Mouse (Mus musculus) embryonic facial prominence, embryonic 13.5 days (tissue): ENCODE measurements at regions not wholly inside any gene's neighbourhood (a gene's known extent, or its start where the extent isn't known, plus 50 kb on each side); places are given as distances from the start of the nearest gene placed in this dataset.
"Not testable (repeated sequence)": the region's sequence is repeated elsewhere in the genome, so short reads cannot be mapped to it uniquely, and the experiment has no call there.

ENCODE experiments used
- ATAC-seq: fragments of 200-750 bp; cut with Nextera tagmentation; 2 replicates; pipeline ENCODE4 v1.8.0; 2017; ENCODE audit warnings: low read depth; ENCODE audit not compliant: insufficient number of reproducible peaks, insufficient read depth, low FRiP score, low TSS enrichment
- H3K27ac ChIP-seq: fragments of 300-500 bp; sonication (generic); 2 replicates; pipeline ENCODE4 v1.5.1; 2015; ENCODE audit warnings: moderate library complexity, mild to moderate bottlenecking, inconsistent platforms
- H3K27me3 ChIP-seq: fragments of 300-500 bp; sonication (generic); 2 replicates; pipeline ENCODE4 v1.6.1; 2015; ENCODE audit warnings: mild to moderate bottlenecking, inconsistent platforms
- H3K36me3 ChIP-seq: fragments of 300-500 bp; sonication (generic); 2 replicates; pipeline ENCODE4 v1.6.1; 2015; ENCODE audit warnings: mild to moderate bottlenecking, inconsistent platforms
- H3K4me1 ChIP-seq: fragments of 300-500 bp; sonication (generic); 2 replicates; pipeline ENCODE4 v1.6.1; 2015; ENCODE audit warnings: inconsistent platforms
- H3K4me2 ChIP-seq: fragments of 300-500 bp; sonication (generic); 2 replicates; pipeline ENCODE4 v1.6.1; 2015; ENCODE audit warnings: moderate library complexity, mild to moderate bottlenecking, inconsistent platforms
- H3K4me3 ChIP-seq: fragments of 300-500 bp; sonication (generic); 2 replicates; pipeline ENCODE4 v1.5.1; 2015; ENCODE audit warnings: mild to moderate bottlenecking, inconsistent platforms
- H3K9ac ChIP-seq: fragments of 300-500 bp; sonication (generic); 2 replicates; pipeline ENCODE4 v1.6.1; 2015; ENCODE audit warnings: mild to moderate bottlenecking, inconsistent platforms
- H3K9me3 ChIP-seq: fragments of 300-500 bp; sonication (generic); 2 replicates; pipeline ENCODE4 v1.6.1; 2016; ENCODE audit warnings: inconsistent platforms
- WGBS: fragments of 180-500 bp; shearing (Covaris S2); methylation state at CpG from one replicate; pipeline ENCODE4 v1.1.7; 2015; ENCODE audit warnings: mixed read lengths; 5-methylcytosine and 5-hydroxymethylcytosine counted together

GRCm38 (mm10) chr12:114583371-114583770 is 1039.7 kb downstream of the Adam6a start:
- H3K9me3 ChIP-seq: peaks cover 20% of the 10 kb centered on the region
- H3K27ac ChIP-seq: no peak overlapping the region
- H3K9ac ChIP-seq: no peak overlapping the region
- H3K27me3 ChIP-seq: no peaks in the 10 kb centered on the region
- no peak for ATAC-seq
- WGBS: 60% methylated on average over 1 of the region's 1 CpGs
- no peak overlapping the region for H3K4me3 ChIP-seq
- H3K4me1 ChIP-seq: no peaks in the 10 kb centered on the region
- no peak overlapping the region for H3K4me2 ChIP-seq
- H3K36me3 ChIP-seq: no peaks in the 10 kb centered on the region

- Histone ChIP-seq H3K4me1 (no peaks in the 10 kb centered on the region), H3K9me3 (peaks cover 21% of the 10 kb centered on the region), H3K4me2 (no peak overlapping the region), H3K36me3 (no peaks in the 10 kb centered on the region), H3K27me3 (no peaks in the 10 kb centered on the region), H3K4me3 (no peak overlapping the region), H3K27ac (no peak overlapping the region), H3K9ac (no peak overlapping the region)
- 76% methylated on average over 2 of the region's 2 CpGs for WGBS
- no peak for ATAC-seq
These were observed 1043.5 kb downstream of the Adam6a start for GRCm38 (mm10) chr12:114587227-114587626.

- Histone ChIP-seq H3K4me2 (no peak overlapping the region), H3K4me1 (no peaks in the 10 kb centered on the region), H3K27me3 (no peaks in the 10 kb centered on the region), H3K27ac (no peak overlapping the region), H3K4me3 (no peak overlapping the region), H3K36me3 (no peaks in the 10 kb centered on the region), H3K9me3 (peaks cover 13% of the 10 kb centered on the region; the same call in 1 of the 2 replicates), H3K9ac (no peak overlapping the region)
- 55% methylated on average over 1 of the region's 1 CpGs for WGBS
- ATAC-seq: no peak
These were observed 1054.0 kb downstream of the Adam6a start for GRCm38 (mm10) chr12:114597672-114598071.

DNA sequence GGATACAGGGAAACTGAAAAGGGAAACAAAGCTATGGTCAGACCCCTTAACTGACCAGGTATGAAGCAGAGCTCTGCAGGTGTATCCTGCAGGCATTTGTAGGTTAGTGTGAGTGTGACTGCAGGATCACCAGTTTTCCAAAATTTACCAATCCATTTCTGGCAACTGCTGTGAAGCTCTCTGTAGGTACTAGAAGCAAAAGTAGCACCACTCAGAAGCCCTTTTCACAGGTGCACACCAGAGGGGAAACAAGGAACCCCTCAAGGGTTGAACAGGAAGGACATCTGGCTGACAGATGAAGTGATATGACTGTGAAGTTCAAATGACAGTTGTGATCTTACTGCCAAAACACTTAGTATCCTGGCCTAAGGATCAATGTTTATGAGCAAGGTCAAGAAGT is 1065.5 kb downstream of the Adam6a start:
- no peaks in the 10 kb centered on the region for H3K4me1 ChIP-seq
- no peaks in the 10 kb centered on the region for H3K27me3 ChIP-seq
- ATAC-seq: no peak
- H3K4me3 ChIP-seq: no peak overlapping the region
- H3K4me2 ChIP-seq: no peak overlapping the region
- no peak overlapping the region for H3K9ac ChIP-seq
- no peaks in the 10 kb centered on the region for H3K36me3 ChIP-seq
- H3K9me3 ChIP-seq: peaks cover 15% of the 10 kb centered on the region
- no peak overlapping the region for H3K27ac ChIP-seq

DNA sequence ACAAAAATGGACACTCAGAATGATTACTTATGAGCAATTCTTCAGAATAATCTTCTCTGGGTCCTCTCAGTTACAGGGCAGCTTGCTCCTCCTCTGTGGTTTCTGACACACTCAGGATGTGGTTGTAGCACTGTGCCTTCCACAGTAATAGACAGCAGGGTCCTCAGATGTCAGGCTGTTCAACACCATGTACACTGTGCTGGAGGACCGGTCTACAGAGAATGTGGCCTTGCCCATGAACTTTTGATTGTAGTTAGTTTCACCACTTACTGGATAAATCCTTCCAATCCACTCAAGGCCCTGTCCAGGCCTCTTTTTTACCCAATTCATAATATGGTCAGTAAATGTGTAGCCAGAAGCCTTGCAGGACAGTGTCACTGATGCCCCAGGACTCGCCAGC is 1068.4 kb downstream of the Adam6a start:
- WGBS: 66% methylated on average over 2 of the region's 2 CpGs
- H3K9ac ChIP-seq: no peak overlapping the region
- no peaks in the 10 kb centered on the region for H3K4me1 ChIP-seq
- no peak overlapping the region for H3K27ac ChIP-seq
- H3K4me3 ChIP-seq: no peak overlapping the region
- H3K4me2 ChIP-seq: no peak overlapping the region
- H3K27me3 ChIP-seq: no peaks in the 10 kb centered on the region
- ATAC-seq: no peak
- peaks cover 21% of the 10 kb centered on the region for H3K9me3 ChIP-seq
- H3K36me3 ChIP-seq: no peaks in the 10 kb centered on the region

DNA sequence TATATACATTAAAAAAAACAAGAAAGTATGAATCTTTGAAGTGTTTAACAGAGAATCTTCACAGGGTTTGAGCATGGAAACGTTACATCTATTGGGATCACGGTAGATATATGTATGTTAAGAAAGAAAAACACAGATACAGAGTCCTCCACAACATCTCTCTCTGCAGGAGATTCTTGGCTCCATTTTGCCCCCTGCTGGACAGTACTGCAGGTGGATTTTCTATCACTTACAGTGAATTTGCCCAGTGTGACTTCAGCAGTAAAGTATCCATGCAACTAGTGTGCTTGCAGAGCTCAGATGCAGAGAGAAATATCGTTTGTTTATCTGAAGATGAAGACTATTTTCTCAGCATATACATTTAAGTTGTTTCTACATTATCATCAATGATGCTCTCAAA is 1071.5 kb downstream of the Adam6a start:
- Histone ChIP-seq H3K9ac (no peak overlapping the region), H3K4me3 (no peak overlapping the region), H3K27me3 (no peaks in the 10 kb centered on the region), H3K4me2 (no peak overlapping the region), H3K27ac (no peak overlapping the region), H3K36me3 (no peaks in the 10 kb centered on the region), H3K4me1 (no peaks in the 10 kb centered on the region), H3K9me3 (peaks cover 32% of the 10 kb centered on the region)
- WGBS: 58% methylated on average over 3 of the region's 3 CpGs
- no peak for ATAC-seq

GRCm38 (mm10) chr12:114615712-114616111 is 1072.0 kb downstream of the Adam6a start:
- no peaks in the 10 kb centered on the region for H3K4me1 ChIP-seq
- no peaks in the 10 kb centered on the region for H3K27me3 ChIP-seq
- no peak overlapping the region for H3K4me2 ChIP-seq
- WGBS: 78% methylated on average over 1 of the region's 1 CpGs
- H3K36me3 ChIP-seq: no peaks in the 10 kb centered on the region
- H3K27ac ChIP-seq: no peak overlapping the region
- H3K9me3 ChIP-seq: peaks cover 29% of the 10 kb centered on the region
- no peak overlapping the region for H3K9ac ChIP-seq
- no peak for ATAC-seq
- H3K4me3 ChIP-seq: no peak overlapping the region

- no peaks in the 10 kb centered on the region for H3K36me3 ChIP-seq
- H3K4me1 ChIP-seq: no peaks in the 10 kb centered on the region
- no peak overlapping the region for H3K4me3 ChIP-seq
- H3K9ac ChIP-seq: no peak overlapping the region
- peaks cover 11% of the 10 kb centered on the region for H3K9me3 ChIP-seq
- 59% methylated on average over 1 of the region's 1 CpGs for WGBS
- H3K27me3 ChIP-seq: no peaks in the 10 kb centered on the region
- no peak overlapping the region for H3K4me2 ChIP-seq
- no peak for ATAC-seq
- H3K27ac ChIP-seq: no peak overlapping the region
These were observed 1097.4 kb downstream of the Adam6a start for GRCm38 (mm10) chr12:114641089-114641488.

GRCm38 (mm10) chr12:114646372-114646771 is 1102.7 kb downstream of the Adam6a start:
- no peaks in the 10 kb centered on the region for H3K27me3 ChIP-seq
- no peak overlapping the region for H3K27ac ChIP-seq
- H3K4me1 ChIP-seq: no peaks in the 10 kb centered on the region
- no peak overlapping the region for H3K9ac ChIP-seq
- 83% methylated on average over 3 of the region's 3 CpGs for WGBS
- no peaks in the 10 kb centered on the region for H3K36me3 ChIP-seq
- H3K4me3 ChIP-seq: no peak overlapping the region
- ATAC-seq: no peak
- peaks cover 6% of the 10 kb centered on the region for H3K9me3 ChIP-seq
- H3K4me2 ChIP-seq: no peak overlapping the region

- not testable (repeated sequence) for H3K4me1 ChIP-seq, H3K4me3 ChIP-seq, H3K36me3 ChIP-seq, H3K9ac ChIP-seq, H3K27ac ChIP-seq, H3K4me2 ChIP-seq, H3K9me3 ChIP-seq, ATAC-seq, H3K27me3 ChIP-seq
- 82% methylated on average over 1 of the region's 1 CpGs for WGBS
These were observed 1106.9 kb downstream of the Adam6a start for GRCm38 (mm10) chr12:114650432-114651101.

- not testable (repeated sequence) for ATAC-seq, H3K9me3 ChIP-seq, H3K4me2 ChIP-seq, H3K27ac ChIP-seq, H3K27me3 ChIP-seq, H3K36me3 ChIP-seq, H3K9ac ChIP-seq, H3K4me1 ChIP-seq, H3K4me3 ChIP-seq
- 79% methylated on average over 2 of the region's 2 CpGs for WGBS
These were observed 1113.4 kb downstream of the Adam6a start for GRCm38 (mm10) chr12:114657134-114657533.
